Mouse (Mus musculus) megakaryocyte-erythroid progenitor cell, adult 5-6 weeks (primary cell): ENCODE data around the gene Ap3m1. TPM values are rescaled to one million over a fixed set of nuclear protein-coding genes. Genes with fewer than 3 reads are reported as not detected.
A peak's percentile ranks its signal among the peaks of the same experiment; 100 is the strongest.
"Not testable (repeated sequence)": the region's sequence is repeated elsewhere in the genome, so short reads cannot be mapped to it uniquely, and the experiment has no call there.

Experiments used
- ATAC-seq: replicated peaks from 2 replicates; pipeline ENCODE4 v1.8.0; 2016; ENCODE audit warnings: mild to moderate bottlenecking, inconsistent platforms; ENCODE audit not compliant: severe bottlenecking, poor library complexity, low FRiP score, low TSS enrichment
- total RNA-seq, 2 experiments: library from RNA; stranded (forward) in 1 of 2; stranded (reverse) in 1 of 2; fragments of 200-1000, 215-1000 nt in 1 of 2; fragments of >200 nt in 1 of 2; fragmentation: Nextera tagmentation in 1 of 2; gene quantifications; 2 replicates each; pipeline ENCODE4 v1.2.3; 2014 to 2017

Gene Ap3m1
- 35.0 and 45.5 TPM in 2 replicates for total RNA-seq (2014; fragmentation: Nextera tagmentation)
- 35.5 and 47.5 TPM in 2 replicates for total RNA-seq (2017)

GRCm38 (mm10) chr14:21052112-21052780, at the start of gene Ap3m1, which contains the start of gene Adk:
Gene Ap3m1, minus strand, starts transcription at chr14:21052508.
Gene Adk, plus strand, starts transcription at chr14:21052574.
- ATAC-seq, result peak; percentile 92

DNA sequence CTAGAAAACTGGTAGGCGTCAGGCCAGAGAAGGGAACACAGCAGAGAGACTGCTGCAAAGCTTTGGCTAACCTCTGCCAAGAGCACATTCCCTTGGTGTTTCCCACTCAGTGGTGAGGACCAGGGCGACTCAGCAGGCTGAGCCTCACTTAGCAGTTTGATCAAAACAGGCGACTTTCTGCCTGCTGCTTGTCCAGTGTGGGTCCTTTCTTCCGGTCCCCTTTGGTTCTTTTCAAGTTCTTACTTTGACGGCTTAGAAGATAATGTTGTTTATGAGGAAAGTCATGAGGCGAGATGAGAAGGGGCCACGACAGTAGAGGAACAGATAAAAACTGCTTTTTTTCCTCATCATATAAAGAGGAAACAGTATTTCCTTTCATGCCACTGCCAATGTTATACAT, 49.3 kb upstream of the Ap3m1 start:
- ATAC-seq, result no peak

DNA sequence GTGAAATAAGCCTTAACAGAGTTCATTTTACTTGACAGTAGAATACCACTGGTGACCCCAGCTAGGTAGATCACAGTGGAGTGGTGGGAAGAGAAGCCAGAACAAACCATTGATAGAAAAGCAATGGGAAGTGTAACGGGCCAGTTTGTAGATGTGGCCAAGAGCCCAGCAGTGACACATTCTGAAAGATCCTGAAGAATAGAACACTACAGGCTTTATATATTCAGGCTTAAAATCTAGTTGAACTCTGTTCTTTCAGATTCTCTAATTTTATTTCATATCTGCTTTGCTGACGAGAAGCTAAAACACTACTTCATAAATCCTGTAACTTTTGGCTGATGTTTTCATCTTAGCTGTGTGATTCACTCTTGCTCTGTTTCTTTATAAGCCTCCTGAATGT, 48.6 kb upstream of the Ap3m1 start:
- ATAC-seq, result no peak

DNA sequence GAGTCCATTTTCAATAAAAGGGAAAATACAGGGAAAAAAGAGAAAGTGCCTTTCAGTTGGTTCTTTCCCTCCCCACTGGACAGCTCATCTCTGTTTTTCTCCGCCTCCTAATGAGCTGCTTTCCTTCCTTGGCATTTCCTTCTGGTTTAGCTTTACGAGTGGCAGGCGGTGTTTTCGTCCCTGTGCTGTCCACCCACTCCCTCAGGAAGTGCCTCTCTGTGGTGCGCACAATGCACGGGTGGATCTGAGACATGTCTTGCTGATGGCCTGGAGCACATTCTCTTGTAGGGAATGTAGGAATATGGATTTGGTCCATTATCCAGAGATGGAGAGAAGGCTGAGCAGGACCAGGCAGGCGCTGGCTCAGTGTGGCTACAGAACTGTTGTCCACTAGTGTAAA, 47.1 kb upstream of the Ap3m1 start:
- no peak for ATAC-seq

- ATAC-seq, result no peak
These were observed 44.4 kb upstream of the Ap3m1 start for GRCm38 (mm10) chr14:21096689-21097088.

DNA sequence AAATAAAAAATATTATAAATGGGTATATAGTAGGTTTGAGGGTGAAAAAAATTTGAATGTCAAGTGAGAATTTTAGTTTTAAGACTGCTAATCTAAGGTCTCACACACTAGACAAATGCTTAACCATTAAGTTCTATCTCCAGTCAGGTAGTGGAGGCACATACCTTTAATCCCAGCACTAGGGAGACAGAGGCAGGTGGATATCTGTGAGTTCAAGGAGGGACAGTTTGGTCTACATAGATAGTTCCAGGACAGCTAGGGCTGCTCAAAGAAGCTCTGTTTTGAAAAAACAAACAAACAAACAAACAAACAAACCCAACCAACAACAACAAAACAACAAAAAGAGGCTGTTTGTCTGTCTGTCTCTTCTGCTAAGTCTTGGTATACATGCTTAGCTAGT, 44.0 kb upstream of the Ap3m1 start:
- no peak for ATAC-seq

DNA sequence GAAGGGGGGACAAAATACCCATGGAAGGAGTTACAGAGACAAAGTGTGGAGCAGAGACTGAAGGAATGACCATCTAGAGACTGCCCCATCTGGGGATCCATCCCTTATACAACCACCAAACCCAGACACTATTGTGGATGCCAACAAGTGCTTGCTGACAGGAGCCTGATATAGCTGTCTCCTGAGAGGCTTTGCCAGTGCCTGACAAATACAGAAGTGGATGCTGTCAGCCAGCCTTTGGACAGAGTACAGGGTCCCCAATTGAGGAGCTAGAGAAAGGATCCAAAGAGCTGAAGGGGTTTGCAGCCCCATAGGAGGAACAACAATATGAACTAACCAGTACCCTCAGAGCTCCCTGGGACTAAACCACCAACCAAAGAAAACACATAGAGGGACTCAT, 41.9 kb upstream of the Ap3m1 start:
- ATAC-seq, result not testable (repeated sequence)

- no peak for ATAC-seq
These were observed 38.7 kb upstream of the Ap3m1 start for GRCm38 (mm10) chr14:21090930-21091486.

DNA sequence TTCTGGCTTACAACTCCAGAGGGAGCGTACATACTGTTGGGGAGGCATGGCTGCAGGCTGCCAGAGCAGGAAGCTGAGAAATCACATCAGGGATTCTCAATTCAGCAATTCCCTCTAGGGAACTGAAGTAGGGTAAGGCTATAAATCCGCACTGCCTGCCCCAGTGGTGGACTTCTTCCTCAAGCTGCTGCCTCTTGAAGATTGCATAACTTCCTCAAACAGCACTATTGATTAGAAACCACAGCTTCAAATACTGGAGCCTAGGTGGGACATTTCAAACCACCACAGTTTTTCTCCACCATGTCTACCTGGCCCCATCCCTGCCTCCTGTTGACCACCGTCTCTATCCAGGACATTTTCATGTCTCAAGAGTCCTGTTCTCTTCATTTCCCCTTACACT, 38.1 kb upstream of the Ap3m1 start:
- ATAC-seq, result 0 out of 2 replicates have a peak, but pooled peaks have one; percentile 14

DNA sequence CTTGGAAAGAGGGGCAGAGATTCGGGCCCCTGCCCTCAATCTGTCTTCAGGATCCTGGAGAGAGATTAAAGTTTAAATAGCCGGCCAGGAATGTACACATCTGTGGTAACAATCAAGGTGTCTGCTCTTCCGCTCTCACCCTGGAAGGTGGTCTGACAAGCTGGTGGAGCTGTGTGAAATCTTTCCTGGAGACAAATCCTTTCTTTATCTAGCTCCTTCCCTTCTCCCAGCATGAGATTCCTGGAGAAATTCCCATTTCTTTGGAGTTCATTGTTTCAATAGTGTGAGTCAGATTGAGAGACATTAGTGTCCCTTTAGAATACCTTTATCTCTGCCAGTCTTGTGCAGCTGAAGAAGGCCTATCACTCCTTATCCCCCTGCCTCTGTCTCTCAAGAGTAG, 36.4 kb upstream of the Ap3m1 start:
- ATAC-seq, result no peak

DNA sequence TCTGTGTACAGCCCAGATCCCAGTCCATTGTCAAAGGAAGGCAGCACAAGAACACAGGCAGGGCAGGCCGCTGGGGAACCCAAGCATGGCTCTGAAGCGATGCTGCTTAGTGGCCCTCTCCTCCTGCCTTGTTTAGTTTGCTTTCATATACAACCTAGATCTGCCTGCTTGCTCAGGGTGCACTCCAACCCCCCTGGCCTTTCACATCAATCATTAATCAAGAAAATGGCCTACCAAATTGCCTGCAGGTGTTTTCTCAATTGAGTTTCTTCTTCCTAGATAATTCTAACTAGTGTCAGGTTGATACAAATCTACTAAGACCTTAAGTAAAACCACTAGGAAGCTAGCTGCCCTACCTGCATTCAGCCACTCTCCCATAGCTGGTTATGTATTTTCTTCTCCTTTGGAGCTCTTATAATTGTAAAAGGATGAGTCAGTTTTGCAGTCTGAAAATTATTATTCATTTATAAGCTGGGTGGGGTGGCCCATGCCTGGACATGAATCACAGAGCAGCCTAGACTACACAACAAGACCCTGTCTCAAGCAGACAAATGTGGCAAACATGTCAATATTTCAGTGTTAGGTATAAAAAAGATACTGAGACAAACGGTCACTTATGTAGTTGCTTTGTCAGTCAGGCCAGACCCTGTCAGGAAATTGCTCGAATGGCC, 35.2 kb upstream of the Ap3m1 start:
- ATAC-seq, result no peak

DNA sequence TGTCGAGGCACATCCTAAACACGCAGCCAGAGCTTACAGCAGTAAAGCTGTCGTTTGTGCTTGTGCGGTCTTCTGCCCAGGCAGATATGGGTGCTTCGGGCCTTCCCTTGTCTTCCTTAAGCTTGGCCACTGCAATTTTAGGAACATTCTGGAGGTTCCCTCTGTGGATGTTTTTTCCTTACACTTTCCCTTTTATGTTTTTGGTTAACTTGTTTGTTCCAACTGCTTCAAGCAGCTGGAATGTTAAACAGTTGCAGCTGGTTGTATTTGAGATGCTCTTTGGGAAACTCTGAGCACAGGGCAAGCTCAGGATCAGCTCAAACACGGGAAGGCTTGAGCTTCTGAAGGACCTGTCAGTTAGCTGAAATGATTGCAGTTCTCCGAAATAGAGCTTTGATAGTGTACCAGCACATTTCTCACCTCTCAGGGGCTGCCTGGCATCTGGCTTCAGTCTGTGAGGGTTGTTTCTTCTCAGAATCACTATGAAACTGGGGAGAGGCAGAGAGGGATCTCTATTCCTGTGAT, 34.6 kb upstream of the Ap3m1 start:
- ATAC-seq, result no peak

- no peak for ATAC-seq
These were observed 33.8 kb upstream of the Ap3m1 start for GRCm38 (mm10) chr14:21086106-21086505.

DNA sequence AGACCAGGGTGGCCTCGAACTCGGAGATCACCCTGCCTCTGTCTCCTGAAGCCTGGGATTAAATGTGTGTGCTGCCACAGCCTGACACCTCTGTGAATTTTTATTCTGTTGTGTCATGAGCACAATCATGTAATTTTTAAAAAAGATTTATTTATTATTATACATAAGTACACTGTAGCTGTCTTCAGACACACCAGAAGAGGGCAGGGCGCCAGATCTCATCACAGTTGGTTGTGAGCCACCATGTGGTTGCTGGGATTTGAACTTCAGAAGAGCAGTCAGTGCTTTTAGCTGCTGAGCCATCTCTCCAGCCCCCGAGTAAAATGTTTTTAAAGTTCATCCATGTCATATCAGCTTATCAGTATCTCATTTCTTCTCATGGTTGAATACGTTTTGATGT, 33.4 kb upstream of the Ap3m1 start:
- ATAC-seq, result no peak

- no peak for ATAC-seq
These were observed 30.5 kb upstream of the Ap3m1 start for GRCm38 (mm10) chr14:21082823-21083222.

GRCm38 (mm10) chr14:21078511-21078910, 26.2 kb upstream of the Ap3m1 start:
- no peak for ATAC-seq

GRCm38 (mm10) chr14:21077939-21078338, 25.6 kb upstream of the Ap3m1 start:
- ATAC-seq, result no peak

DNA sequence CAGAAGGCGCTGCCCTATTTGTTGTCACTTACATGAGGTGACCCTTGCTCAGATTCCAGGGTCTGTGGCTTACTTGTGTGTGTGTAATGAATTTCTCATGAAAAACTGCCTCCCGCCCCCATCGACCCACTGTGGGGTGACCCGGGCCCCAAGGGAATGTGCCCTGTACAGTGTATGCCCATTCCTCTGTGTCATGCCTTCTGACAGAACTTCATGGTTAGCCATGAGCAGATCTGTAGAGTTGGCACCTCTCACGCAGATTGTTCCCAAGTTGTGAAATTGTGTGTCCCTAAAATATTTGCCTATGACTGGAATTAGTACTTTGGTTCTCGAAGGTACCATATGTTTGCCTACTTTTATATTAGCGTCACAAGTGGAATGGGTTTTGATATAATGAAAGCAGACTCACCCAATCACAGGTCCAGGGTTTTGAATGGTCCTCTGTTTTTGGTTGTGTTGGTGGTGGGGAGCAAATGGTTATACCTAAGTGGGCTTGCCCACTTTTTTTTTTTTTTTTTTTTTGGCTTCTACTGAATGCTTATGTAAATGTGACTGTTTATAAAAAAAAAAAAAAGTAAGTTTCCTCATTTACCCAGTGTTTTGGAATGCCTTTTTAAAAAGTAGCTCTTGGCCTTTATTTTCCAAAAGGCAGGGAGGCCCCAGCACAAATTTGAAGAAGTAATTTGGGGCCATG, 24.3 kb upstream of the Ap3m1 start:
- ATAC-seq, result no peak

GRCm38 (mm10) chr14:21075751-21076500, 23.6 kb upstream of the Ap3m1 start:
- ATAC-seq, result peak; percentile 77
